Mouse (Mus musculus): ENCODE measurements at regions not wholly inside any gene's neighbourhood (a gene's known extent, or its start where the extent isn't known, plus 50 kb on each side); places are given as distances from the start of the nearest gene placed in this dataset.

DNA sequence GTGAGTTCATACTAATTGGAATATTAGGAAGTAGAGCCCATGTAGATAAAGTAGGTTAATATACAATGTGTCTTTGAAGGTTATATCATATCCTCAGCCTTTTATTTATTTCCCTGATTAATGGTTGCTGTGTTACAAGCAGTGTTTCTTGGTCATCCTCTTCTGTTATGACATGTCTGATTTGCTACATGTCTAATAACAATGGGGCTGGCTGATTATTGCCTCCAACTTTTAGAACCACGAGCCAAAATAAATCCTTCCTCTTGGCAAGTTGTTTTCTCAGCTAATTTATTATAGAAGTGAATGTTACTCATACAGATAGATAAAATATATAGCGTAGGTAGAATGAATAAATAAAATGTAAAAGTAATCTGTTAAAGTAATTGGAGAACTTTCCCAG, 124.8 kb upstream of the Rgmb start:
- H3K27ac ChIP-seq (replicated peaks; ENCODE audit: low read depth, low read length): no peak overlapping the region
- H3K27me3 ChIP-seq (ENCODE audit: control insufficient read depth, insufficient read depth, low read length): no peaks in the 10 kb centered on the region
- DNase-seq (ENCODE audit: low spot score) (no peak), ATAC-seq (ENCODE audit: low FRiP score, low read depth) (no peak)
- H3K36me3 ChIP-seq (ENCODE audit: control insufficient read depth, insufficient read depth, low read length): no peaks in the 10 kb centered on the region
- no peak overlapping the region for H3K4me2 ChIP-seq (replicated peaks; ENCODE audit: low read depth, low read length, severe bottlenecking)
- H3K9ac ChIP-seq (ENCODE audit: low read depth, low read length, severe bottlenecking): no peak overlapping the region
- TF ChIP-seq POLR2A (IDR thresholded peaks at IDR 0.05; ENCODE audit: borderline replicate concordance, extremely low read depth, insufficient read depth, insufficient read length): no peak
- no peaks in the 10 kb centered on the region for H3K9me3 ChIP-seq (ENCODE audit: control insufficient read depth, low read length)
- H3K4me3 ChIP-seq (replicated peaks; ENCODE audit: low read length): no peak overlapping the region
- H3K4me1 ChIP-seq (ENCODE audit: control insufficient read depth, insufficient read depth, low read length): no peaks in the 10 kb centered on the region
- 76% methylated on average over 2 of the region's 2 CpGs for WGBS

DNA sequence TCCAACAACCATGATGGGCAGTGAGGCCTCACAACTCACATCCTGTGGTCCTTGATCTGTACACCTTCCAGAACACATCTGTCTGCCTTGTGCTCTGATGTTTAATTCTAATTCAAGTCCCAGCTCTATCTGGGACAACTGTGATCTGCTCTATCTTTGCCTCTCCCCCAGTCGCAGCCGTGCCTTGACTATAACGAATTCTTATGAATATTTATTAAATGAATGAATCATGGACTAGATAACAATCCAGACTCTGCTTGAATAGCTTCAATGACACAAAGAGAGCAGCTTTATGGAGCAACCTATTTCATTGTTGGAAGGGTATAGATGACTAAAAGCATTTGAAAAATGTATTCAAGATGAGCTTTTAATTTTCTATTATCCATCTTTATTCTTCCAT, 120.8 kb upstream of the Rgmb start:
- Histone ChIP-seq H3K9me3 (ENCODE audit: control insufficient read depth, low read length) (no peaks in the 10 kb centered on the region), H3K4me3 (replicated peaks; ENCODE audit: low read length) (no peak overlapping the region), H3K4me2 (replicated peaks; ENCODE audit: low read depth, low read length, severe bottlenecking) (no peak overlapping the region), H3K36me3 (ENCODE audit: control insufficient read depth, insufficient read depth, low read length) (no peaks in the 10 kb centered on the region), H3K27ac (replicated peaks; ENCODE audit: low read depth, low read length) (no peak overlapping the region), H3K27me3 (ENCODE audit: control insufficient read depth, insufficient read depth, low read length) (no peaks in the 10 kb centered on the region), H3K4me1 (ENCODE audit: control insufficient read depth, insufficient read depth, low read length) (no peaks in the 10 kb centered on the region), H3K9ac (ENCODE audit: low read depth, low read length, severe bottlenecking) (no peak overlapping the region)
- ATAC-seq (ENCODE audit: low FRiP score, low read depth) (no peak), DNase-seq (ENCODE audit: low spot score) (no peak)
- no peak for TF ChIP-seq POLR2A (IDR thresholded peaks at IDR 0.05; ENCODE audit: borderline replicate concordance, extremely low read depth, insufficient read depth, insufficient read length)
- 88% methylated on average over 3 of the region's 3 CpGs for WGBS

DNA sequence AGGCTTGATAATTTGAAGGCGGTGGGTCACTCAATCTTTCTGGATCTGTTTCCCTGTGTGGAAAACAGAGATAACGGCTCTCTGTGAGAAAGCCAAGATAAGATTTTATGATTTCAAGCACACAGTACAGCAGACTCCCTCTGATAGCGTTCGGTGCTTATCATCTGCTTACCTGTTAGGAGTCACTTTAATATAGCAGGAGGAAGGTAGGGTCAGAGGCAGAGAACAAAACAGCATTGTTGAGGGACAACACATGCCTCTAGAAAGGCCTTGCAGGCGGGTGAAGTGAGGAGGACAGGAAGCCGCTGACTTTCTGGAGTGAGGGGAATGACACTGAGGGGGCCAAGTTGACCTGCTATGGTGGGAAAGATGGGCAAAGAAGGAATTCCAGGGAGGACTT, 118.9 kb upstream of the Rgmb start:
- no peaks in the 10 kb centered on the region for H3K27me3 ChIP-seq (ENCODE audit: control insufficient read depth, insufficient read depth, low read length)
- H3K36me3 ChIP-seq (ENCODE audit: control insufficient read depth, insufficient read depth, low read length): no peaks in the 10 kb centered on the region
- H3K9me3 ChIP-seq (ENCODE audit: control insufficient read depth, low read length): no peaks in the 10 kb centered on the region
- DNase-seq (ENCODE audit: low spot score) (no peak), ATAC-seq (ENCODE audit: low FRiP score, low read depth) (no peak)
- H3K27ac ChIP-seq (replicated peaks; ENCODE audit: low read depth, low read length): no peak overlapping the region
- H3K4me2 ChIP-seq (replicated peaks; ENCODE audit: low read depth, low read length, severe bottlenecking): no peak overlapping the region
- H3K4me3 ChIP-seq (replicated peaks; ENCODE audit: low read length): no peak overlapping the region
- no peak overlapping the region for H3K9ac ChIP-seq (ENCODE audit: low read depth, low read length, severe bottlenecking)
- 79% methylated on average over 6 of the region's 6 CpGs for WGBS
- H3K4me1 ChIP-seq (ENCODE audit: control insufficient read depth, insufficient read depth, low read length): no peaks in the 10 kb centered on the region
- no peak for TF ChIP-seq POLR2A (IDR thresholded peaks at IDR 0.05; ENCODE audit: borderline replicate concordance, extremely low read depth, insufficient read depth, insufficient read length)

DNA sequence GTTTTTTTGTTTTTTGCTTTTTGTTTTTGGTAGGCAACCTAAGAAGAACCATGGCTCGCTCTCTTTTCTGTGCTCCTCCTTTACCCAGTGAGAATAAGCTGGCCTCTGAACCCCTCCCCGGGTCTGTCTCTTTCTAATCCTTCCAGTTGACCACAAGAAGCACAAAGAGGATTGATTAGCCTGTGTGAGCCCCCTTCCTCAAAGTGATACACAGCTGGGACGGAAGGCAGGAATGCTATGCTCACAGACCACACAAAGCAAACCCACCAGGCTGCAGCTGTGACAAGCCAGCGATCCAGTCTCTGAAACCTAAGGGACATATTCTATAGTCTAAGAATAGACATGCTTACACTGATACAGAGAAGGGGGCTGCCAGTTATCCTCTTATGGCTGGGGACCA, 111.5 kb upstream of the Rgmb start:
- DNase-seq (ENCODE audit: low spot score) (no peak), ATAC-seq (ENCODE audit: low FRiP score, low read depth) (no peak)
- Histone ChIP-seq H3K27me3 (ENCODE audit: control insufficient read depth, insufficient read depth, low read length) (no peaks in the 10 kb centered on the region), H3K4me1 (ENCODE audit: control insufficient read depth, insufficient read depth, low read length) (no peaks in the 10 kb centered on the region), H3K4me2 (replicated peaks; ENCODE audit: low read depth, low read length, severe bottlenecking) (no peak overlapping the region), H3K27ac (replicated peaks; ENCODE audit: low read depth, low read length) (no peak overlapping the region), H3K9me3 (ENCODE audit: control insufficient read depth, low read length) (no peaks in the 10 kb centered on the region), H3K9ac (ENCODE audit: low read depth, low read length, severe bottlenecking) (no peak overlapping the region), H3K36me3 (ENCODE audit: control insufficient read depth, insufficient read depth, low read length) (no peaks in the 10 kb centered on the region), H3K4me3 (replicated peaks; ENCODE audit: low read length) (no peak overlapping the region)
- no peak for TF ChIP-seq POLR2A (IDR thresholded peaks at IDR 0.05; ENCODE audit: borderline replicate concordance, extremely low read depth, insufficient read depth, insufficient read length)
- 66% methylated on average over 4 of the region's 4 CpGs for WGBS

- Histone ChIP-seq H3K9me3 (ENCODE audit: control insufficient read depth, low read length) (no peaks in the 10 kb centered on the region), H3K27me3 (ENCODE audit: control insufficient read depth, insufficient read depth, low read length) (no peaks in the 10 kb centered on the region), H3K4me1 (ENCODE audit: control insufficient read depth, insufficient read depth, low read length) (no peaks in the 10 kb centered on the region), H3K9ac (ENCODE audit: low read depth, low read length, severe bottlenecking) (no peak overlapping the region), H3K4me3 (replicated peaks; ENCODE audit: low read length) (no peak overlapping the region), H3K27ac (replicated peaks; ENCODE audit: low read depth, low read length) (no peak overlapping the region), H3K4me2 (replicated peaks; ENCODE audit: low read depth, low read length, severe bottlenecking) (no peak overlapping the region), H3K36me3 (ENCODE audit: control insufficient read depth, insufficient read depth, low read length) (no peaks in the 10 kb centered on the region)
- WGBS: 25% methylated on average over 4 of the region's 4 CpGs
- no peak for ATAC-seq (ENCODE audit: low FRiP score, low read depth)
- no peak for DNase-seq (ENCODE audit: low spot score)
- no peak for TF ChIP-seq POLR2A (IDR thresholded peaks at IDR 0.05; ENCODE audit: borderline replicate concordance, extremely low read depth, insufficient read depth, insufficient read length)
These were observed 87.8 kb upstream of the Rgmb start for GRCm38 (mm10) chr17:15918609-15919008.

Measured in limb, embryonic 14.5 days (tissue).